Comparison of ENCODE assay signal across 21 mouse cellular contexts in the genomic region with DNA sequence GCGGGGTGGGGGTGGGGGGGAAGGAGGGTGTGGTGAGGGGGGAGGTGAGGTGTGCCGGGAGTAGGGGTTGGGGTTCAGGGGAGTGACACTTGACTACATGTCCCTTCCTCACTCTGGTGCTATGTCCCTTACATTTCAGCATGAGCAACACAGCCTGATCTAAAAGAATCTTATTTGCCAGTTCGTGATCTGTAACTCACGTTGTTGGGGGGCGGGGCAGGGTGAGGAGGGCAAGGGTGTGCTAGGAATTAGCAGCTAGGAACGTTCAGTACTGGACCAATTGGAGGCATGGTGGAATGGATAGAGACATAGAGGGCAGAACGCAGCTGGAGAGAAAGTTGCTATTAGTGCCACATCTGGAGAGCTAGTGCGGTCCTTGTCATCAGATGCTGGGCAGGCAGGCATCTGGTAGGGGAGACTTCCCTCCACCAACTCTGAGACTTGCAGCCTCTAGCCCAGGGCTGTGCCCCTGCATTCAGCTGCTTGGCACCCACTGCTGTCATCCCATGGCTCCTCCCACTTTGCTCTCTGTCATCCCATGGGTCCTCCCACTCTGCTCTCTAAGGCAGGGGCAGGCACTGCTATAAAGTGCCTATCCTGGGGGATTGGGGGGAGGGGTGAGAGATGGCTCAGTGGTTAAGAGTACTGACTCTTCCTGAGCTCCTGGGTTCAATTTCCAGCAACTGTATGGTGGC. TPM values are rescaled to one million over a fixed set of nuclear protein-coding genes. Genes with fewer than 3 reads are reported as not detected.
A peak's percentile ranks its signal among the peaks of the same experiment; 100 is the strongest.
DNase-seq lines count a peak whose midpoint lies in the region; ATAC-seq and TF ChIP-seq lines count a peak whose summit lies in the region.
"Had no signal": no experiment of that assay in that cellular context is flagged by ENCODE, and none has a peak within 500 bp of the region (broad histone marks: within the 10 kb centered on the region; RNA-seq: fewer than 3 reads in every experiment).

No protein-coding gene starts in this region.

- TF ChIP-seq CTCF in intestine, postnatal 0 days (IDR thresholded peaks at IDR 0.05; ENCODE audit: low read depth) = no peak

- 0 out of 2 replicates have a peak, but pooled peaks cover 2% of the 10 kb centered on the region for H3K4me1 ChIP-seq in intestine, embryonic 15.5 days (replicated peaks)
- H3K4me1 ChIP-seq in intestine, postnatal 0 days (replicated peaks; ENCODE audit: control insufficient read depth, insufficient read depth, low read length) = no peaks in the 10 kb centered on the region
- peaks cover 7% of the 10 kb centered on the region; the same call in 1 of the 2 replicates for H3K4me1 ChIP-seq in midbrain, embryonic 15.5 days
- peaks cover 29% of the 10 kb centered on the region for H3K4me1 ChIP-seq in midbrain, embryonic 10.5 days
- H3K4me1 ChIP-seq in hindbrain, embryonic 12.5 days = peaks cover 20% of the 10 kb centered on the region
- H3K4me1 ChIP-seq: liver, embryonic 12.5 days had no signal

- no peak overlapping the region for H3K4me2 ChIP-seq in intestine, embryonic 15.5 days (replicated peaks)
- H3K4me2 ChIP-seq in intestine, postnatal 0 days (replicated peaks; ENCODE audit: low read depth) = no peak overlapping the region
- no peak overlapping the region for H3K4me2 ChIP-seq in midbrain, embryonic 15.5 days
- no peak overlapping the region for H3K4me2 ChIP-seq in hindbrain, embryonic 12.5 days (replicated peaks)
- H3K4me2 ChIP-seq: liver, embryonic 12.5 days; midbrain, embryonic 12.5 days had no signal

- 0 out of 2 replicates have a peak, but pooled peaks have one; percentile 42 for ATAC-seq in intestine, embryonic 15.5 days
- no peak for ATAC-seq in intestine, postnatal 0 days
- ATAC-seq in midbrain, embryonic 15.5 days (replicated peaks) = 0 out of 2 replicates have a peak, but pooled peaks have one; percentile 42
- 0 out of 2 replicates have a peak, but pooled peaks have one; percentile 24 for ATAC-seq in hindbrain, embryonic 12.5 days (ENCODE audit: low FRiP score)
- ATAC-seq: liver, embryonic 12.5 days had no signal

- H3K27ac ChIP-seq in intestine, embryonic 15.5 days = no peak overlapping the region
- no peak overlapping the region for H3K27ac ChIP-seq in intestine, postnatal 0 days (ENCODE audit: low read depth, low read length)
- H3K27ac ChIP-seq in midbrain, embryonic 15.5 days = no peak overlapping the region
- no peak overlapping the region for H3K27ac ChIP-seq in midbrain, embryonic 10.5 days (replicated peaks)
- H3K27ac ChIP-seq in hindbrain, embryonic 12.5 days = no peak overlapping the region
- H3K27ac ChIP-seq: liver, embryonic 12.5 days; midbrain, embryonic 12.5 days had no signal

- no peak overlapping the region for H3K4me3 ChIP-seq in intestine, embryonic 15.5 days (replicated peaks)
- no peak overlapping the region for H3K4me3 ChIP-seq in intestine, postnatal 0 days (ENCODE audit: low read depth, low read length)
- H3K4me3 ChIP-seq in midbrain, embryonic 15.5 days = no peak overlapping the region
- no peak overlapping the region for H3K4me3 ChIP-seq in midbrain, embryonic 10.5 days
- no peak overlapping the region for H3K4me3 ChIP-seq in hindbrain, embryonic 12.5 days
- H3K4me3 ChIP-seq: layer of hippocampus, adult 2 months; left cerebral cortex, adult 2 months; liver, embryonic 12.5 days; midbrain, embryonic 12.5 days had no signal

- WGBS in intestine, embryonic 15.5 days = 49% methylated on average over 8 of the region's 8 CpGs
- WGBS in intestine, postnatal 0 days = 47% methylated on average over 8 of the region's 8 CpGs
- WGBS in midbrain, embryonic 15.5 days = 61% methylated on average over 8 of the region's 8 CpGs
- 62% methylated on average over 8 of the region's 8 CpGs for WGBS in midbrain, embryonic 10.5 days
- WGBS in hindbrain, embryonic 12.5 days = 61% methylated on average over 8 of the region's 8 CpGs

- no peaks in the 10 kb centered on the region for H3K36me3 ChIP-seq in intestine, embryonic 15.5 days
- H3K36me3 ChIP-seq in intestine, postnatal 0 days (ENCODE audit: control insufficient read depth, insufficient read depth) = no peaks in the 10 kb centered on the region
- no peaks in the 10 kb centered on the region for H3K36me3 ChIP-seq in midbrain, embryonic 15.5 days (replicated peaks)
- no peaks in the 10 kb centered on the region for H3K36me3 ChIP-seq in midbrain, embryonic 10.5 days
- H3K36me3 ChIP-seq in hindbrain, embryonic 12.5 days = no peaks in the 10 kb centered on the region
- H3K36me3 ChIP-seq: G1E; liver, embryonic 12.5 days; midbrain, embryonic 12.5 days had no signal

- no peaks in the 10 kb centered on the region for H3K9me3 ChIP-seq in intestine, embryonic 15.5 days
- H3K9me3 ChIP-seq in intestine, postnatal 0 days (ENCODE audit: control insufficient read depth) = no peaks in the 10 kb centered on the region
- no peaks in the 10 kb centered on the region for H3K9me3 ChIP-seq in midbrain, embryonic 15.5 days
- no peaks in the 10 kb centered on the region for H3K9me3 ChIP-seq in midbrain, embryonic 10.5 days (replicated peaks)
- H3K9me3 ChIP-seq in hindbrain, embryonic 12.5 days (replicated peaks) = no peaks in the 10 kb centered on the region
- H3K9me3 ChIP-seq: G1E; liver, embryonic 12.5 days; midbrain, embryonic 12.5 days had no signal

- H3K9ac ChIP-seq in intestine, embryonic 15.5 days = no peak overlapping the region
- H3K9ac ChIP-seq in intestine, postnatal 0 days (ENCODE audit: low read depth, low read length) = no peak overlapping the region
- H3K9ac ChIP-seq in midbrain, embryonic 15.5 days = no peak overlapping the region
- H3K9ac ChIP-seq in hindbrain, embryonic 12.5 days = no peak overlapping the region
- H3K9ac ChIP-seq: liver, embryonic 12.5 days; midbrain, embryonic 12.5 days had no signal

- no peaks in the 10 kb centered on the region for H3K27me3 ChIP-seq in intestine, embryonic 15.5 days (replicated peaks)
- no peaks in the 10 kb centered on the region for H3K27me3 ChIP-seq in intestine, postnatal 0 days (replicated peaks; ENCODE audit: control insufficient read depth, insufficient read depth, low read length)
- H3K27me3 ChIP-seq in midbrain, embryonic 15.5 days (replicated peaks) = no peaks in the 10 kb centered on the region
- no peaks in the 10 kb centered on the region for H3K27me3 ChIP-seq in midbrain, embryonic 10.5 days (ENCODE audit: low read depth, poor library complexity, severe bottlenecking)
- H3K27me3 ChIP-seq in hindbrain, embryonic 12.5 days = no peaks in the 10 kb centered on the region

- DNase-seq in midbrain, embryonic 10.5 days (ENCODE audit: low spot score) = no peak
- DNase-seq in retina, postnatal 1 day = peak; percentile 37
- no peak for DNase-seq in gastrocnemius, postnatal 10 days
- DNase-seq: adrenal gland, adult 2 months; cerebellum, adult 2 months; kidney, adult 8-10 months; lung, postnatal 14 days had no signal

RNA-seq across cellular contexts. Expression of gene Bsnd, which starts 5.8 kb away (rescaled TPM):
- not detected in 2 replicates for polyA plus RNA-seq in intestine, embryonic 15.5 days (2015; fragmentation: Nextera tagmentation; extraction: Ambion mirVana)
- not detected in 2 replicates for polyA plus RNA-seq in intestine, postnatal 0 days (2015; fragmentation: Nextera tagmentation; extraction: Ambion mirVana)
- not detected in 2 replicates for polyA plus RNA-seq in midbrain, embryonic 15.5 days (2015; fragmentation: Nextera tagmentation; extraction: Ambion mirVana)
- not detected in 2 replicates for polyA plus RNA-seq in midbrain, embryonic 10.5 days (2016; fragmentation: Nextera tagmentation; extraction: Ambion mirVana)
- polyA plus RNA-seq in hindbrain, embryonic 12.5 days (2016; fragmentation: Nextera tagmentation; extraction: Ambion mirVana) = 0.08 TPM in 1 of 2 replicates, not detected in the other
- total RNA-seq in gastrocnemius, postnatal 10 days (2021) = under 1 TPM; 0.12 to 0.36 TPM
- total RNA-seq: adrenal gland, adult 2 months; common myeloid progenitor, adult 5-6 weeks; hematopoietic stem cell, adult 5-6 weeks; layer of hippocampus, adult 2 months; left cerebral cortex, adult 2 months had no signal
- polyA plus RNA-seq: G1E; heart, embryonic 14.5 days; liver, embryonic 12.5 days; midbrain, embryonic 12.5 days; neural tube, embryonic 11.5 days; stomach, embryonic 14.5 days had no signal

RNA-seq across cellular contexts. Expression of gene Pcsk9, which starts 33.8 kb away (rescaled TPM):
- 155 and 161 TPM in 2 replicates for polyA plus RNA-seq in intestine, embryonic 15.5 days (2015; fragmentation: Nextera tagmentation; extraction: Ambion mirVana)
- polyA plus RNA-seq in intestine, postnatal 0 days (2015; fragmentation: Nextera tagmentation; extraction: Ambion mirVana) = 16.8 and 21.2 TPM in 2 replicates
- polyA plus RNA-seq in midbrain, embryonic 15.5 days (2015; fragmentation: Nextera tagmentation; extraction: Ambion mirVana) = 2.4 and 3.6 TPM in 2 replicates
- polyA plus RNA-seq in midbrain, embryonic 10.5 days (2016; fragmentation: Nextera tagmentation; extraction: Ambion mirVana) = 4.7 and 5.4 TPM in 2 replicates
- 1.0 and 1.1 TPM in 2 replicates for polyA plus RNA-seq in hindbrain, embryonic 12.5 days (2016; fragmentation: Nextera tagmentation; extraction: Ambion mirVana)
- total RNA-seq in gastrocnemius, postnatal 10 days (2021) = under 1 TPM in 1 of 2 experiments, not detected in 1; 0.12 TPM
- total RNA-seq: common myeloid progenitor, adult 5-6 weeks; G1E had no signal
- polyA plus RNA-seq: G1E had no signal
